In genomic region chr11:53890225-53890624, GRCm38 (mm10) we compare ENCODE assay signal across 9 mouse cellular contexts. TPM values are rescaled to one million over a fixed set of nuclear protein-coding genes. Genes with fewer than 3 reads are reported as not detected.
DNase-seq lines count a peak whose midpoint lies in the region; ATAC-seq lines count a peak whose summit lies in the region.
"Had no signal": no experiment of that assay in that cellular context is flagged by ENCODE, and none has a peak within 500 bp of the region (broad histone marks: within the 10 kb centered on the region; RNA-seq: fewer than 3 reads in every experiment).

No protein-coding gene starts in this region.

- WGBS in kidney, embryonic 15.5 days = 86% methylated on average over 2 of the region's 2 CpGs
- WGBS in embryonic facial prominence, embryonic 15.5 days = 75% methylated on average over 2 of the region's 2 CpGs
- 91% methylated on average over 2 of the region's 2 CpGs for WGBS in hindbrain, embryonic 16.5 days
- WGBS in midbrain, embryonic 16.5 days = 81% methylated on average over 2 of the region's 2 CpGs

- no peaks in the 10 kb centered on the region for H3K27me3 ChIP-seq in kidney, embryonic 15.5 days
- H3K27me3 ChIP-seq in embryonic facial prominence, embryonic 15.5 days = no peaks in the 10 kb centered on the region
- H3K27me3 ChIP-seq in hindbrain, embryonic 16.5 days (replicated peaks; ENCODE audit: control insufficient read depth, insufficient read depth, low read length) = no peaks in the 10 kb centered on the region
- H3K27me3 ChIP-seq in midbrain, embryonic 16.5 days (ENCODE audit: control insufficient read depth, insufficient read depth, low read depth, low read length) = no peaks in the 10 kb centered on the region

- no peak overlapping the region for H3K27ac ChIP-seq in kidney, embryonic 15.5 days
- no peak overlapping the region for H3K27ac ChIP-seq in embryonic facial prominence, embryonic 15.5 days (replicated peaks)
- no peak overlapping the region for H3K27ac ChIP-seq in hindbrain, embryonic 16.5 days (ENCODE audit: low read depth, low read length)
- H3K27ac ChIP-seq in midbrain, embryonic 16.5 days (ENCODE audit: low read length) = no peak overlapping the region

- peaks cover 6% of the 10 kb centered on the region; the same call in 1 of the 2 replicates for H3K36me3 ChIP-seq in kidney, embryonic 15.5 days
- no peaks in the 10 kb centered on the region for H3K36me3 ChIP-seq in embryonic facial prominence, embryonic 15.5 days
- no peaks in the 10 kb centered on the region for H3K36me3 ChIP-seq in hindbrain, embryonic 16.5 days (ENCODE audit: control insufficient read depth, insufficient read depth, low read length)
- peaks cover 2% of the 10 kb centered on the region; the same call in 1 of the 2 replicates for H3K36me3 ChIP-seq in midbrain, embryonic 16.5 days (ENCODE audit: control insufficient read depth, insufficient read depth, low read length)

- peak overlapping the region; percentile 93 for H3K4me2 ChIP-seq in kidney, embryonic 15.5 days
- peak overlapping the region; percentile 94 for H3K4me2 ChIP-seq in embryonic facial prominence, embryonic 15.5 days (replicated peaks)
- peak overlapping the region; percentile 76 for H3K4me2 ChIP-seq in hindbrain, embryonic 16.5 days (ENCODE audit: low read length)
- H3K4me2 ChIP-seq in midbrain, embryonic 16.5 days (ENCODE audit: low read length) = peak overlapping the region; percentile 82

- no peak overlapping the region for H3K9ac ChIP-seq in kidney, embryonic 15.5 days
- H3K9ac ChIP-seq in embryonic facial prominence, embryonic 15.5 days = no peak overlapping the region
- H3K9ac ChIP-seq in hindbrain, embryonic 16.5 days (ENCODE audit: low read depth, low read length) = no peak overlapping the region
- no peak overlapping the region for H3K9ac ChIP-seq in midbrain, embryonic 16.5 days (ENCODE audit: low read depth, low read length)

- H3K9me3 ChIP-seq in kidney, embryonic 15.5 days (replicated peaks) = no peaks in the 10 kb centered on the region
- no peaks in the 10 kb centered on the region for H3K9me3 ChIP-seq in embryonic facial prominence, embryonic 15.5 days (replicated peaks)
- H3K9me3 ChIP-seq in hindbrain, embryonic 16.5 days (ENCODE audit: control insufficient read depth, low read length) = no peaks in the 10 kb centered on the region
- no peaks in the 10 kb centered on the region for H3K9me3 ChIP-seq in midbrain, embryonic 16.5 days (replicated peaks; ENCODE audit: control insufficient read depth, low read length, poor library complexity, severe bottlenecking)

- H3K4me1 ChIP-seq in kidney, embryonic 15.5 days = peaks cover 45% of the 10 kb centered on the region
- peaks cover 12% of the 10 kb centered on the region; the same call in 1 of the 2 replicates for H3K4me1 ChIP-seq in embryonic facial prominence, embryonic 15.5 days
- H3K4me1 ChIP-seq in hindbrain, embryonic 16.5 days (ENCODE audit: control insufficient read depth, insufficient read depth, low read depth, low read length) = peaks cover 7% of the 10 kb centered on the region
- H3K4me1 ChIP-seq in midbrain, embryonic 16.5 days (ENCODE audit: control insufficient read depth, insufficient read depth, low read length) = peaks cover 19% of the 10 kb centered on the region

- no peak for DNase-seq in kidney, adult 11 months
- DNase-seq in frontal cortex, postnatal 14 days (ENCODE audit: low spot score in 2 of 2) = no peak
- DNase-seq in ovary, postnatal 10 days (ENCODE audit: low spot score) = no peak
- DNase-seq: kidney, adult 8-10 months had no signal

- ATAC-seq in kidney, embryonic 15.5 days (replicated peaks; ENCODE audit: low FRiP score) = no peak
- ATAC-seq in embryonic facial prominence, embryonic 15.5 days (ENCODE audit: insufficient number of reproducible peaks, low FRiP score, low TSS enrichment, low read depth) = no peak
- no peak for ATAC-seq in hindbrain, embryonic 16.5 days
- no peak for ATAC-seq in midbrain, embryonic 16.5 days
- ATAC-seq in erythroblast, adult 5-6 weeks (replicated peaks; ENCODE audit: low FRiP score, poor library complexity, severe bottlenecking) = no peak

- H3K4me3 ChIP-seq in kidney, embryonic 15.5 days (replicated peaks) = peak overlapping the region; percentile 65
- H3K4me3 ChIP-seq in embryonic facial prominence, embryonic 15.5 days (replicated peaks) = peak overlapping the region; percentile 64; the same call in 1 of the 2 replicates
- H3K4me3 ChIP-seq in hindbrain, embryonic 16.5 days (ENCODE audit: low read length) = no peak overlapping the region
- no peak overlapping the region for H3K4me3 ChIP-seq in midbrain, embryonic 16.5 days (ENCODE audit: low read depth, low read length)

RNA-seq across cellular contexts. Expression of gene Slc22a5, which starts 1.2 kb away (rescaled TPM):
- polyA plus RNA-seq in kidney, embryonic 15.5 days (2015; fragmentation: Nextera tagmentation; extraction: Ambion mirVana) = 12.6 and 14.1 TPM in 2 replicates
- 8.5 TPM in 2 replicates for polyA plus RNA-seq in embryonic facial prominence, embryonic 15.5 days (2015; fragmentation: Nextera tagmentation; extraction: Ambion mirVana)
- 11.1 and 12.4 TPM in 2 replicates for polyA plus RNA-seq in hindbrain, embryonic 16.5 days (2015; fragmentation: Nextera tagmentation; extraction: Ambion mirVana)
- polyA plus RNA-seq in midbrain, embryonic 16.5 days (2015; fragmentation: Nextera tagmentation; extraction: Ambion mirVana) = 10.1 and 11.0 TPM in 2 replicates
- 2.1 and 2.7 TPM in 2 replicates for total RNA-seq in erythroblast, adult 5-6 weeks (2015; ENCODE audit: low replicate concordance)
- 2.0 and 2.4 TPM in 2 replicates for total RNA-seq in erythroblast, adult 5-6 weeks (2017; ENCODE audit: low replicate concordance)

RNA-seq across cellular contexts. Expression of gene Gm12216, which starts 31.2 kb away (rescaled TPM):
- polyA plus RNA-seq in kidney, embryonic 15.5 days (2015; fragmentation: Nextera tagmentation; extraction: Ambion mirVana) = 1.3 and 1.6 TPM in 2 replicates
- 1.3 and 1.6 TPM in 2 replicates for polyA plus RNA-seq in embryonic facial prominence, embryonic 15.5 days (2015; fragmentation: Nextera tagmentation; extraction: Ambion mirVana)
- 0.40 and 0.52 TPM in 2 replicates for polyA plus RNA-seq in hindbrain, embryonic 16.5 days (2015; fragmentation: Nextera tagmentation; extraction: Ambion mirVana)
- polyA plus RNA-seq in midbrain, embryonic 16.5 days (2015; fragmentation: Nextera tagmentation; extraction: Ambion mirVana) = 0.31 and 0.39 TPM in 2 replicates
- not detected in 2 replicates for total RNA-seq in erythroblast, adult 5-6 weeks (2015; ENCODE audit: low replicate concordance)
- 0.17 TPM in 1 of 2 replicates, not detected in the other for total RNA-seq in erythroblast, adult 5-6 weeks (2017; ENCODE audit: low replicate concordance)

Comparison
In these comparisons a context has a peak if more than half of its experiments do, and no peak if none do; other contexts are left out.
1. H3K4me3 ChIP-seq: peak in kidney, embryonic 15.5 days (single experiment) and embryonic facial prominence, embryonic 15.5 days (single experiment); none in hindbrain, embryonic 16.5 days (single experiment) and midbrain, embryonic 16.5 days (single experiment).
2. Peak in every context shown above with its lines, with median percentiles within 50 percentile points of each other: H3K4me2 ChIP-seq.